Mouse (Mus musculus) thymus, adult 2 months (tissue): ENCODE measurements at regions not wholly inside any gene's neighbourhood (a gene's known extent, or its start where the extent isn't known, plus 50 kb on each side); places are given as distances from the start of the nearest gene placed in this dataset.

ENCODE experiments used
- CTCF ChIP-seq: fragments of 200-500 bp; IDR thresholded peaks from 2 replicates; pipeline ENCODE4 v1.5.1; 2012; ENCODE audit warnings: mild to moderate bottlenecking, control low read depth, low read length, moderate library complexity, borderline replicate concordance; ENCODE audit not compliant: control insufficient read depth, poor library complexity, insufficient read depth; ENCODE audit errors: extremely low read depth
- POLR2A ChIP-seq: fragments of 200-500 bp; IDR thresholded peaks from 2 replicates; pipeline ENCODE4 v1.6.1; 2012; ENCODE audit warnings: mild to moderate bottlenecking, low read length, control low read depth, moderate library complexity; ENCODE audit not compliant: control insufficient read depth, poor library complexity, insufficient read depth; ENCODE audit errors: extremely low read depth

- TF ChIP-seq CTCF (no peak), POLR2A (no peak)
Observed at GRCm38 (mm10) chr4:142658156-142658555, 419.0 kb upstream of the Kazn start.
